Mouse (Mus musculus) cerebellum, postnatal 25 days (tissue): ENCODE data around the gene Ctf2.

Experiments used
- DNase-seq, 2 experiments: peaks; one replicate each; pipeline ENCODE4 v3.0.0; 2021; ENCODE audit warnings: mixed read lengths in 2 of 2

The Ctf2 gene

DNA sequence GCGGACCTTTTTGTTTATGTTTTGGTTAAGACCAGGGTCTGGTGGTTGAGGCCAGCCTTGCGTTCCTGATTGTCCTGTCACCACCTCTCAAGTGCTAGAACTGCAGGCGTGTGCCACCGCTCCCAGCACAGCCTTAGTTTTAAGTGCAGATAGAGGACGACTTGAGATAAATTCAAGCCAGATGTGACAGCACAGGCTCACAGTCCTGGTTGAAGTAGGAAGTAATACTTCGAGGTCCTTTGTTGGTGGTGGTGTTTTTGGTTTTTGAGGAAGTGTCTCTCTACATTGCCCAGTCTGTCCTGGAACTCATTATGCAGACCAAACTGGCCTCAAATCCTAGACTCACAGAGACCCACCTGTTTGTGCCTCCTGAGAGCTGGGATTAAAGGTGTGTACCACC is 27.8 kb upstream of the Ctf2 start:
- no peak for DNase-seq

DNA sequence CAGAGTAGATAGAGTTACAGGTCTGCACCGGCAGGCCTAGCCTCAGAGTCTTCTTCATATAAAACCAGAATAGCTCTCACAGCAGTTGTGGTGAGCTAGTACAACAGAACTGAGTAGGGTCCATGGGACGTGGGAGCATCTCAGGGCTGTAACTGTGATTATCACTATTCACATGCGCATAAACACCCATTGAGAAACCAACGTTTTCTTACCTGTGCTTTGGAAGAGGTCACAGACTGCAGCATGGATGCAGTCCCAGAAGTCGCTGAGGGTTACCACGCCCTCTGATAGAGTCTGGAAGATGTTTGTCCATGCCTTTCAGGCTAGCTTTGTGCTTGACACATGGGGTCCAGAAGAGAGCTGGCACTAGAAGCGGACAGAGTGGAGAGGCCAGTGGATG is 21.8 kb upstream of the Ctf2 start:
- DNase-seq = no peak

DNA sequence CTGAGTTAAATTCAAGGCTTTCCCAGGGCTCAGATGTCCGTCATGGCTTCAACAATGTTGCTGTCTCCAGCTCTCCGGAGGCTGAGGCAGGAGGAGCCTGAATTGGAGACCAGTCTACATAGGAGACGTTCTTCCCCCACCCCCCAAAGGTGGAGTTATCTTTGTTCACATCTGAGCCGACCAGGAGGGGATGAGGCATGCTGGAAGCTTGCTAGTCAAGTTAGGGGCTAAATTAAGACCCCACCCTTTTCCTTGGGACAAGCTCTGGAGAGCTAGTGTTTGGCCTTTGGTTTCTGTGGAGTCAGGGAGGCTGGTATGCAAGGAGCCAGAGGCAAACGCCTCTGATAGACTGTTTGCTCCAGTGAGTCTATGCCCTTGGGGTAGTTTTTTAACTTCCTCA is 21.2 kb upstream of the Ctf2 start:
- no peak for DNase-seq

DNA sequence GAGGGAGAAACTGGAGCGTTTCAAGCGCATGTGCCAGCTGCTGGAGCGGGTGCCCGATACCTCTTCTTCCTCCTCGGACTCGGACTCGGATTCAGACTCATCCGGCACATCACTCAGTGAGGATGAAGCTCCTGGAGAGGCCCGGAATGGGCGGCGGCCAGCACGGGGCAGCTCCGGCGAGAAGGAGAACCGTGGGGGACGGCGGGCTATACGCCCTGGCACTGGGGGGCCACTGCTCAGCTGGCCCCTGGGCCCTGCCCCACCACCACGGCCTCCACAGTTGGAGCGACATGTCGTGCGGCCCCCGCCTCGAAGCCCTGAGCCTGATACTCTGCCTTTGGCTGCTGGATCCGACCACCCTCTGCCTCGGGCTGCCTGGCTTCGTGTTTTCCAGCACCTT is 20.1 kb upstream of the Ctf2 start:
- peak in 1 of 2 experiments; percentile 33 for DNase-seq

DNA sequence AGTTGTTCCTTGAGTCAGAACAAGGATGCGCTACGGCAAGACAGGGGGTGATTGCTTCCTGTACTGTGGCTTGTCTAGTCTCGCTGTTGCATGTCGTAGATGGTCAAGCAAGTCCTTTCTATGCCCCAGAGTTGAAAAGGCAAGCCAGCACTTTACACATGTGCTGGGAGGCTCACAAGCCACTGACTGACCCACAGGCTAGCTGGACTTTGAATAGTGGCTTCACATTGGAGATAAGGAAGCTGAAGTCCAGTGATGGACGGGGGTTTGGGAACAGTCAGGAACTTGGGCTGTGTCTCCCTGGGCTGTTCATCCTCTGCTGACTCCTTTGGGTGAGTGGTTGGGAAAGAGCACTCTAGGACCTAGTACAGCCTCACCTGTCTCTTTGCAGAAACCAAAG is 19.7 kb upstream of the Ctf2 start:
- no peak for DNase-seq

DNA sequence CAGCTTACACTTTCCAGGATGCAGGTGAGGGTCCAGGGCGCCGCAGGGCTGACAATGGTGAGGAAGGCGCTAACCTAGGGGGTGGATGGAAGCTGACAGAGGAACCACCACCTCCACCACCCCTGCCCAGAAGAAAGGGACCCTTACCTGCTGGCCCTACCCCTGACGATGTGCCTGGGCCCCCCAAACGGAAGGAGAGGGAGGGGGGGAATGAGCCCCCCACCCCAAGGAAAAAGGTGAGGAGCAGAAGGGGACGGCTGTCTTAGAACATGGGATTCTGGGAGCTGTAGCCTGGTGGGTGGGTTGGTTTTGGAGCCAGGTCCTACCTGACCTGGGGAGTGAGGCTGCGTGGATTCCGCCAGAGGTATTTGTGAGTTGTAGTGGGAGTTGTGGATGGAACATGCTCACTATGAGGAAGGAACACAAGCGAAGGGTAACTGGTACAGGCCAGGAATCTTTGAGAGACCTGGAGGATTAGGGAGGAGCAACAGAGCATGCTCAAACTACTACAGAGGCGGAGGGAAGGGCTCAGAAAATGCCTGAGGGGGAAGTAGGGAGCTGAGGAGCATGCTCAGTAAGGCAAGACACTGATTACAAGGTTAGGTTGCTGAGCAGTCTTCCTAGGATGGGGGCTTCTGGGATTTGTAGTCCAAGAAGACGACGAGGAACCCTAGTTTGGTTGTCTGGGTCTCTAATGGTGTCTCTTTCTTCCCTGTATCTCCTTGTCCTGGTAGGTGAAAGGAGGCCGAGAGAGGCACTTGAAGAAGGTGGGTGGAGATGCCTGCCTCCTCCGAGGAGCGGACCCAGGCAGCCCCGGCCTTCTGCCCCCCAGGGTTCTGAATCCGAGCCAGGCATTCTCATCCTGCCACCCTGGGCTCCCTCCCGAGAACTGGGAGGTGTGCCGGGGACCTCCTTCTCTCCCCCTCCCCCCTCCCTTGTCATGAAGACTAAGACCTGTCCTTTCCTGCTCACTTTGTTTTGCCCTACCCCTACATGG is 18.5 kb upstream of the Ctf2 start:
- peak; percentile 52 to 64 for DNase-seq

DNA sequence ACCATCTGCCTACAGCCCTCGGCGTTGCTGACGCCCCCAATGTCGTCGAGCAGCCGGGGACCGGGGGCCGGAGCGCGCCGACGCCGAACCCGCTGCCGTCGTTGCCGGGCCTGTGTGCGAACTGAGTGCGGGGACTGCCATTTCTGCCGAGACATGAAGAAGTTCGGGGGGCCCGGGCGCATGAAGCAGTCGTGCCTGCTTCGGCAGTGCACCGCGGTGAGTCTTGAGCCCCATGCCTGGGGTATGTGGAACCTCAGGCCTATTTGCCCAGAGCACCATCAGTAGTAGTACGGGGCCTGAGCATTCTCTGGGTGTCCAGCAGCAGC is 16.2 kb upstream of the Ctf2 start:
- DNase-seq = peak in 1 of 2 experiments; percentile 39

DNA sequence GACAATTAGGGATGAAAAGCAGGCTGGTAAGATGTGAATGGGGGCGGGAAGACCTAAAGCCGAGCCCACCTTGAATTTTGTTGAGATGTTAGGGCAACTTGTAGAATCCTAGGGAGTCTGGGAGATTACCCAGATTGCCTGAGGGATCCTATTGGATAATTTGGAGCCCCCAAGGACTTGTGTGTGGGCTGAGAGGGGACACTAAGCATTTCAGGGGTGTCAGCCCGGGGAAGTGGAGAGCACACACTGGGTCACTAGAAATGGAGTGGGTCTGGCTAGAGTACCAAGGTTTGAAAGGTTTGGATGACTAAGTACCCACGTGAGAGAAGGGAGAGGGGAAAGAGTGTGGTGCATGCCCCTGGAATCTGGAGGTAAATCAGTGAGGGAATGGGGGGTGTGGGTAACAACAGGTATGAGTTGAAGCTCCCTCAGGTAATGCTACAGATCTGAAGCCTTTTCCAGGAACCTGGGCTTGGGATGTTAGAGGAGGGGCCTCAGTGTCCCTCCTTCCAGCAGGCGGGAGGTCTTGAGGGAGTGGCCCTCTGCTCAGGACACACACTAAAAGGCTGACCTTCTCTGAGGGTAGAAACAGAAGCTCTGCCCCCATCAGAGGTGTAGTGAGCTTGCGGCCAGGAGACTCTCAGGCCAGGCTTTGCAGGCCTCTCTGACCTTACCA is 15.7 kb upstream of the Ctf2 start:
- DNase-seq = no peak

DNA sequence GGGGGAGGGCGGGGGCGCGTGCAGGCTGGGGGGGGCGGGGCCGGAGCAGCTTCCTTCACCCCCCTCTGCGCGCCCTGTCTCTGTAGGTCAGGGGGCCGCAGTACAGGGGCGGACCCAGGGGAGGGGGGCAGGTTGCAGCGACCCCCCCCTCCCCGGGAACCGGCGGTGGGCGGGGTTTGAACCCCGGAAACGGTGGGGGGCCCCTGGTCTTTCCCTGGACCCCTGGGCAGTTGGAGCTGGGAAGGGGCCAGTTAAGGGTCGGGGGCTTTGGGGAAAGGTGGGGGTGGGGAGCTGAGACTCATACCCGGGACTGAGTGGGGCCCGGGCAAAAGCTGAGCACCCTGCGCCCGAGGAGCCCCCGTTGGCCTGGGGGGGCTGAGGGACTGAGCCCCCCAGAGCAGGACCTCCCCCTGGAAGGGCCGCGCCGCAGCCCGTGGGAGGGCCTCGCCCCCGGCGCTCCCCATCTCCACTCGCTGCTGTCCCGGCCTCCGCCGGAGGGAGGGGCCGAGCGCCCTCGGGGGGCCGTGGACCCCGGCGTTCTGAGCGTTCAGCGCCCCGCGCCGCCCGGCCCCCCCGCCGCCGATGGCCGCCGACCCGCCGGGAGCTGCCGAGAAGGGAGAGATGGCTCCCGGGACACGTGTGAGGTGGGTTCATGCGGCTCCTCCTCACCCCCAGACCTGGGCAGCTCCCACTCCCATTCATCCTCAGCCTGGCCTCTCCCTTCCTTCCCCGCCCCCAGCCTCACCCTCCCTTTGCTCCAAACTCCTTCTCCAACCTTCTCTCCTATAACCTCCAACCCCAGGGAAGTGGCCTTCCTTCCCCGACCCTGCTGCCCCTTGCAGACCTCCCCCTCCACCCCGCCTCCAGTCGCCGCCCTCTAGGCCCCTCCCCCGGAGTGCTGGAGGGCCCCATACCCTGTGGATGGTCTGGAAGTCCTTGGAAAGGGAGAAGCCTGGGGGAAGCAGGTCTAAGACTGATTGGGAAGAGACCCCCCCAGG is 14.8 kb upstream of the Ctf2 start:
- DNase-seq = peak; percentile 48 to 77

DNA sequence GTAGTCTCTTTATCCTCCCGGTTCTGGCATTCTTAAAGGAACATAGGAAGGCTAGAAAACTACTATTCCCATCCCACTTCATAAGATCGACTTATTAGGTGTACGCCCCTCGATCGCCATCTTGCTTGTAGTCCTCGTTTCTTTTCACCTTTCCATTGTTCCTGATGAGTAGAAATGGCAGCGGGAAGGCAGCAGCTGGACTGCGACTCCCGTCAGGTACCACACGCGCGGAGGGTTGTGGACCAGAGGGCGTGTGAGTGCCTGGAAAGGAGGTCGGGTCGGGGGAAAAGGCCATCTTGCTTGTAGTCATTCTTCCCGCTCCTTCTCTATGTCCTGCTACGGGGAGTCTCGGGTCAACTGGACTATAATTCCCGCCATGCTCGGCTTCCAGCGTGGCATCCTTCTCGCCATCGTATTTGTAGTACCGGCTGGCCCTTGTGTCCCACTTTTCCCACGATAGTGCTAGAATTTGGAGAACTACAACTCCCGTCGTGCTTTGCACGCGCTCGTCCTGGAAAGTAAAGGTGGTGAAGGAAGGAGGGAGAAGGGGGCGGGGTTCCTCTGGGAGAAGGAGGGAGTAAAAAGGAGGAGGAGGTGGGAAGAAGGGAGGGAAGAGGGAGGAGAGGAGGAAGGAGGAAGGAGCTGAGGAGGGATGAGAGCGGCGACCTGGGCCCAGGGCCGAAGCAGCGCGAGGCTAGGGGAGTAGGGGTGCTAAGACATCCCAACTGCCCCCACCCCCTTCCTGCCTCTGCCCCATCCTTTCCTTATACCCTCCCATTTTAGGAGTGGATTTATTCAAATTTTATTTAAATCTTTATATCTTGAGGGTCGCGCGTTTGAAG is 13.9 kb upstream of the Ctf2 start:
- peak; percentile 94 to 97 for DNase-seq

DNA sequence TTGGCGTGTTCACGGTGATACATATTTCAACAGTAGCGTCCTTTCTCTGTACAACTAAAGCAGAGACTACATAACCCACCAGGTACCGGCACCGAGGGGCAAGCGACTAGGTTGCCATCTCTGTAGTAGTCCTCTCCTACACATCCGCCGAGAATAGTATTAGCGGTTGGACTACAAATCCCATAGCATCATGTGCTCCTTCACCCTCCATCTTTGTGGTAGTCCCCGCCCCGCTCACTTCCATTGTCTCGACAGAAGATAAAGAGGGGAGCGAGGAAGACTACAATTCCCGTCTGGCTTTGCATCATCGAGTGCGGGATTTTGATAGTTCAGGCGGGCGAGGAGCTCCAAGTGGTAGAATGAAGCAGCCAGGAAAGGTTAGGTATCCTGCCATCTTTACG is 13.3 kb upstream of the Ctf2 start:
- peak; percentile 90 to 92 for DNase-seq

DNA sequence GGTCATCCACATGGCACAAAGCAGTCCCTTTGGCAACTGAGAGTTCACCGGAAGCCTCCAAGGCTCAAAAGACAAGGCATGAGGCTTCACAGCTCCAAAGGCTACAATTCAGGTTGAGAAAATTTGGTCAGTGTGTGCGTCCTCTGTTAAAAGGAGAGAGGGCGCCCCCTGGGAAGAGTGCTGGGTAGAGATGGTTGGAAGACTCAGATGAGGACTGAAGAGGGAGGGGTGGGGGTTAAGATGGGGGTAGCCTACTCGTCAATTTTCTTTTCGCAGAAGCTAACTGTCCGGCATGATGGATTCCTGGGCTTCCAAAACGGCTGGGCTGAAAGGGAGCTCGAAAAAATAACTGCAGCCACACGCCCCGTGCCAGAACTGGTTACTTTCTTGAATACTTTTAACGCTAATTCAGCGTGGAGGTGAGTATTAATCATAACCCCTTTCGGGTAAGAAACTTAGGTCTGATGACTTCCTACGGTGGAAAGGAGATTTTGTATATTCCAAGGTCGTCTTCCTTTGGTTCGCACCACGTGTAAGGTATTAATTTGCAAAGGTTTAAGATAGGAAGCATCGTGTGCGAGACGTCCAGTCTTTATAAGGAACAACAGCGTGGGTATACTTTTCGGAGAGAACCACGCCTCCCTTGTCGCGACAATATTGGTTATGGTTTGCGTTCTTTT is 12.5 kb upstream of the Ctf2 start, which contains the start of gene Fbxl19:
Gene Fbxl19 (plus strand): TSS at position 178 of the 680 bp plus-strand sequence.
- peak; percentile 82 to 90 for DNase-seq

DNA sequence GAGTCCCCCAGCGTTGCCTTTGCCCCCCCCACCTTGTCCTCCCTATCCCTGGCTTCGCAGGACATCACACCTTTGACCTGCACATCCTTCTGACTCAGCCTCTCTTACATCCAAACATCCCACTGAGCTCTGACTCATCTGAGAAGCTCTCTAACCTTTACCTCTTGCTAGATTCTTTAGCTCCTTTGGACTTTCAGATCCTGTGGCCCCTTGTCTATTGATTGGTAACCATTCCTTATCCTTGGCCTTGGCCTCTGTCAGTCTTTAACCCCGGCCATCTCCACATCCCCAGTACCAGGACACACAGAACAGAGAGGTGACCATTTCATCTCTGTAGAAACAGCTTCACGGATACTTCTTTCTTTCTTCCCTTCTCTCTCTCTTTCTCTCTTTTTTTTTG is 1.8 kb downstream of the Ctf2 start:
- DNase-seq = no peak

DNA sequence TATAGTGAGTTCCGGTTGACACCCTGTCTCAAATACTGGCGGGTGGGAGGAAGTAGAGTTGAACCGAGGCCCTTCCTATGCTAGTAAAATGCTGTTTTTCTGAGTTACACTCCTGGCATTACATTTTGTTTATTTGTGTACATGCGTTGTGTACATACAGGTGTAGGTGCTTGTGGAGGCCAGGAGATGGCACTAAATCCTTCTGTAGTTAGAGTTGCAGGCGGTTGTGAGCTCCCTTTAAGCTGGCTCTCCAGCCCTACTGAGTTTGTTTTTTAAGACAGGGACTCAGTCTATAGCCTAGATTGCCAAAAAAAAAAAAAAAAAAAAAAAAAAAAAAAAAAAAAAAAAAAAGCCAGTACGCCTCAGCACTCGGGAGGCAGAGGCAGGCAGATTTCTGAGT is 4.1 kb downstream of the Ctf2 start:
- DNase-seq = no peak

DNA sequence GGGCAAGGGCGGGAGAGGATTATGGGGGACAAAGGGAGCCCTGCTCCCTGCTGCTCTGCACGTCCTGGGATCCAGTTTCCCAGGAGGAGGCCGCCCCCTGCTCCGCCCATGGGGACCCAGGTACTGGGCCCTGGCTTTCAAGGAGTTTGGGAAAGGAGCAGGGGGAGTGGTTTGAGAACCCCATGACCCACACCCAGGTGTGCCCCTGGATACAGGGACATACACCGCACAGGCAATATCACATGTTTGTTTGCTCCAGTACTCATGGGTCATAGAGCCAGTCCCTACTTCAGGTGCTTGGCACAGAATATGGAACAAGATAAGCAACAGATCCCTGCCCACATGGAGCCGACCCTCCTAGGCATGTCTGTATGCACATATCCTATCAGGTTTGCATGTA is 6.0 kb downstream of the Ctf2 start:
- no peak for DNase-seq

DNA sequence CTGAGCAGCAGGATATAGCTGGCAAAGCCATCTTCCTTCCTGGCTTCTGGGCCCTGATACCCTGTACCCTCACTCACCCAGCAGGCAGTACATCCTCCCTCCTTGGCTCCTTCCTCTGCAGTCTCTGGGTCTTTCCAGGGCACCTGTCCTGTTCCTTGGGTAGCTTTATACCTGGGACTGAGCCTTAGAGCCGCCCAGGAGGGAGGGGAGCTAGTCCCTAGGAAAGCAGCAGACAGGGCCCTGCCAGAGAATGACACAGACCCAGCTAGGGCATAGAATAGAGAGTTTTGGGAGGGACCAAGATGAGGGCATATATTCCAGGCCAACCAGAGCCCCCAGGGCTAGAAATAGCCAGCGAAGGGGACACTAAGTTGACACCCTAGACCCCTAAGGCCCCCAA is 6.5 kb downstream of the Ctf2 start:
- no peak for DNase-seq

DNA sequence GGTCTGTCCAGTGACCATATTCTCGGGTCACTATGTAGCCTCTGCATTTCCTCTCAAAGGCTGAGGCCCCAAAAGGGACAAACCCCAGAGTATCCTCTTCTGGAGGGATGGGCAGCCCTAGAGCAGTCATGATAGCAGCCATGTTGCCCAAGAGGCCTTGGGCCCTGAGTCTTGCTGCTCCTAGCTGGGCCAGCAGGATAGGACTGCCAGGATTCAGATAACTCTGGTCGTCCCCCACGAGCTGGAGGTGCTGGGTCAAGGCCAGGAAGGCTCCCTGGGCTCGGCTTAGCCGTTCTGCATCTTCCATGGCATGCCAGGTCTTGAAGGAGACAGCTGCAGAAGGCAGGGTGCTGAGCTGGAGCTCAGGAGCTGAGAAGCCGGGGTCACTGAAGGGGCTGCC is 12.7 kb downstream of the Ctf2 start:
- DNase-seq = no peak

DNA sequence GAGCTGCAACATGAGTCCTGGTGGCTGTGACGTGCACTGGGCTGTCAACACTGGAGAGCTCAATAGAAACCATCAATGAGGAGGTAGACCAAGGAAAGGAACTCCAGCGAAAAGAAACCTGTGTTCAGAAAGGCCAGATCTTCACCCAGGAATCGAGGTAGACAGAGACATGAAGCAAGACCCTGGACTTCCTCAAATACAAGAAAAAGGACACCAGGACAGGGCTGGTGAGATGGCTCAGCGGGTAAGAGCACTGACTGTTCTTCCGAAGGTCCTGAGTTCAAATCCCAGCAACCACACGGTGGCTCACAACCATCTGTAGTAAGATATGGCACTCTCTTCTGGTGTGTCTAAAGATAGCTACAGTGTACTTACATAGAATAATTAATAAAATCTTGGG is 13.6 kb downstream of the Ctf2 start:
- DNase-seq = no peak

DNA sequence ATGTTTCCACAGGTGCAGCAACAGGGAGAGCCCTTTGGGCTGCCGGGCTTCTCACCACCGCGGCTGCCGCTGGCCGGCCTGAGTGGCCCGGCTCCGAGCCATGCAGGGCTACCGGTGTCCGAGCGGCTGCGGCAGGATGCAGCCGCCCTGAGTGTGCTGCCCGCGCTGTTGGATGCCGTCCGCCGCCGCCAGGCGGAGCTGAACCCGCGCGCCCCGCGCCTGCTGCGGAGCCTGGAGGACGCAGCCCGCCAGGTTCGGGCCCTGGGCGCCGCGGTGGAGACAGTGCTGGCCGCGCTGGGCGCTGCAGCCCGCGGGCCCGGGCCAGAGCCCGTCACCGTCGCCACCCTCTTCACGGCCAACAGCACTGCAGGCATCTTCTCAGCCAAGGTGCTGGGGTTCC is 15.0 kb downstream of the Ctf2 start:
- DNase-seq = peak; percentile 89

DNA sequence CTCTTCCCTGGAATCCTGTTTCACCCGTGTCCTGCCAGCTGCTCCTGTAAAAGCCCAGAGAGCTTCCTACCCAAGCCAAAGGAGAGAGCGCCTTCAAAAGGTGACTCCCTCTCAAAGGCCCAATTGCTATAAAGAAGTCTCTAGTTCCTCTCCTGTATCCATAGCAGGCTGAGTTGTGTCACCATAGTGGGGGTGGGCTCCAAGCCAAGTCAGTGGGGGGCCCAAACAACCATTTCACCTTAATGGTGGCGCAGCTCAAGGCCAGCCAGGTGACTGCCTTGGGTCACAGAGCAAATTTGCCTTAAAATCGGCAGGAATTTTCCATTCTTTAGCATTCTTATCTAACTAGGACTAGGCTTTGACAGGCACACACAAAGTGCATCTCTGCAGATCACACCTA is 17.1 kb downstream of the Ctf2 start:
- DNase-seq = peak in 1 of 2 experiments; percentile 32
